Mouse (Mus musculus): Measurements from ENCODE around the gene Dcpp1. TPM values are rescaled to one million over a fixed set of nuclear protein-coding genes. Genes with fewer than 3 reads are reported as not detected.
"Not testable (repeated sequence)": the region's sequence is repeated elsewhere in the genome, so short reads cannot be mapped to it uniquely, and the experiment has no call there.

Gene Dcpp1
- polyA plus RNA-seq (2014; fragmentation: Nextera tagmentation; extraction: Ambion mirVana): not detected in 2 replicates

DNA sequence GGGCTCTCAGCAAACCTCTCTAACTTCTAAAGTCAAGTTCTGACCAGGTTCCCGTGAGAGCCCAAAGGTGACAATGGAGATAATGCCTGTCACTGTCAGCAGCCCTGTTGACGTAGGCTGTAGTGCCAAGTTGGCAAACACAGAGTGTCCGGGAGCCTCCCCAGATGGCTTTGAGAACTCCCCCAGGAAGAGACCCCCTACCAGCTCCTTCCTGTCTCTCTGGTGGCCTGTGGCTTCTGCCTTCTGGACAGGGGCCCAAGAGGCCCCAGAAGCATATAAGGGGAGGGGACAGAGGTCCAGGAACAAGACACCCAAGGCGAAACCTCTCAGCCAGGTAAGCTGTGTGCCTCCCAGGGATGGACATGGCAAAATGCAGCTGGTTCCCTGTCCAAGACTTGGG lies at the start of gene Dcpp1, which contains the start of gene Dcpp2:
Gene Dcpp1, plus strand, starts transcription at position 301 of the 400 bp plus-strand sequence.
Gene Dcpp2, plus strand, starts transcription at position 305 of the 400 bp plus-strand sequence.
- H3K4me1 ChIP-seq (ENCODE audit: control insufficient read depth, insufficient read depth, low read length); ATAC-seq; H3K4me3 ChIP-seq (ENCODE audit: low read depth, low read length); DNase-seq (ENCODE audit: low spot score); H3K27me3 ChIP-seq (replicated peaks; ENCODE audit: control insufficient read depth, insufficient read depth, low read length); H3K36me3 ChIP-seq (ENCODE audit: control insufficient read depth, insufficient read depth, low read length); H3K9ac ChIP-seq (ENCODE audit: low read length); H3K9me3 ChIP-seq (replicated peaks; ENCODE audit: control insufficient read depth, low read length); H3K4me2 ChIP-seq (ENCODE audit: low read length); H3K27ac ChIP-seq (ENCODE audit: low read depth, low read length): not testable (repeated sequence)
- 80% methylated on average over 4 of the region's 4 CpGs for WGBS

DNA sequence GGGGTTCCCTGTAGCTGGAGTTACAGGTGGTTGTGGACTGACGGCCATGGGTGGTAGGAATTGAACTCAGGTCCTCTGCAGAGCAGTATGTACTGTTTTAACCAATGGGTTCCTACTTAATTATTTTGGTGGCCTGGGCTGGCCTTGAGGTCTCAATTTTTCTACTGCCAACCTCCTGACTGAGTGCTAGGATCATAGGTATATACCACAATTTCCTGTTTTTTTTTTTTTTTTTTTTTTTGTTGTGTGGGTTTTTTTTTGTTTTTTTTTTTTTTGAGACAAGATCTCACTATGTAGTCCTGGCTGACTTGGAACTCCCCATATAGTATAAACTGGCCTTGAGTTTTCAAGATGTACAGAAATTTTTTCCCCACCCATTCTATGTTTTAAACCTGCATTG lies 49.5 kb upstream of the Dcpp1 start:
- Histone ChIP-seq H3K4me1 (ENCODE audit: control insufficient read depth, insufficient read depth, low read length) (peaks cover 14% of the 10 kb centered on the region), H3K4me3 (ENCODE audit: low read depth, low read length) (no peak overlapping the region), H3K36me3 (ENCODE audit: control insufficient read depth, insufficient read depth, low read length) (peaks cover 14% of the 10 kb centered on the region), H3K9me3 (replicated peaks; ENCODE audit: control insufficient read depth, low read length) (no peaks in the 10 kb centered on the region), H3K27ac (ENCODE audit: low read depth, low read length) (no peak overlapping the region), H3K27me3 (replicated peaks; ENCODE audit: control insufficient read depth, insufficient read depth, low read length) (0 out of 2 replicates have a peak, but pooled peaks cover 8% of the 10 kb centered on the region), H3K4me2 (ENCODE audit: low read length) (no peak overlapping the region), H3K9ac (ENCODE audit: low read length) (no peak overlapping the region)
- WGBS: 97% methylated on average over 1 of the region's 1 CpGs
- DNase-seq (ENCODE audit: low spot score) (no peak), ATAC-seq (no peak)

DNA sequence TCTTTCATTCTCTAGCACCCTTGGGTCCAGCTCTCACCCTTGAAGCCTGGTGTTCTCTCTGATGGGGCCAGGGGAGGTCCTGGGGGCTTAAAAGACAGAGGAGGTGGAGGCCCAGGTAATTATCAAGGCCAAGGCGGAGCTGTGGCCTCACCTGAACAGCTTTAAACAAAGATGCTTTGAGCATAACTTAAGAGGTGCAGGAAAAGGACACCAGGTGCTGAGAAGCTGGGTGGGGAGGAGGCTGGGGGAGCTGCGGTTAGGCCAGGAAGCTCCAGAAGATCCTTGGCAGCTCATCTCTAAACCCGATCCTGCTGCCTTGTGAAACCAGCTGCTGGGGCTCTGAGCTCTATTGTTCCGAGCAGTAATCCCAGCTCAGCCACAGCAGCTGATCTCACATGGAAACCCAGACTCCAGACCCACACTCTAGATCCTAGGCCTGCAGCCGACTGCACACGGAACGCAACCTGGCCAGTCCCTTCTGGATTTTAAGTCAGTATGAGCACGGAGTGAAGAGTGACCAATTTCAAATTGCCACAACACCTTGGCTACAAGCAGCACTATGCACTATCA lies 44.6 kb upstream of the Dcpp1 start, which contains the start of gene Prss33:
Gene Prss33, minus strand, starts transcription at position 51 of the 570 bp plus-strand sequence.
- Histone ChIP-seq H3K27ac (ENCODE audit: low read depth, low read length) (no peak within 1 kb of the TSS), H3K4me2 (ENCODE audit: low read length) (no peak within 1 kb of the TSS), H3K27me3 (replicated peaks; ENCODE audit: control insufficient read depth, insufficient read depth, low read length) (0 out of 2 replicates have a peak, but pooled peaks cover 8% of the 10 kb centered on the region), H3K4me3 (ENCODE audit: low read depth, low read length) (no peak within 1 kb of the TSS), H3K4me1 (ENCODE audit: control insufficient read depth, insufficient read depth, low read length) (no peaks in the 10 kb centered on the region), H3K9me3 (replicated peaks; ENCODE audit: control insufficient read depth, low read length) (no peaks in the 10 kb centered on the region), H3K9ac (ENCODE audit: low read length) (no peak within 1 kb of the TSS), H3K36me3 (ENCODE audit: control insufficient read depth, insufficient read depth, low read length) (no peaks in the 10 kb centered on the region)
- 58% methylated on average over 8 of the region's 8 CpGs for WGBS
- DNase-seq (ENCODE audit: low spot score) (no peak), ATAC-seq (no peak)

DNA sequence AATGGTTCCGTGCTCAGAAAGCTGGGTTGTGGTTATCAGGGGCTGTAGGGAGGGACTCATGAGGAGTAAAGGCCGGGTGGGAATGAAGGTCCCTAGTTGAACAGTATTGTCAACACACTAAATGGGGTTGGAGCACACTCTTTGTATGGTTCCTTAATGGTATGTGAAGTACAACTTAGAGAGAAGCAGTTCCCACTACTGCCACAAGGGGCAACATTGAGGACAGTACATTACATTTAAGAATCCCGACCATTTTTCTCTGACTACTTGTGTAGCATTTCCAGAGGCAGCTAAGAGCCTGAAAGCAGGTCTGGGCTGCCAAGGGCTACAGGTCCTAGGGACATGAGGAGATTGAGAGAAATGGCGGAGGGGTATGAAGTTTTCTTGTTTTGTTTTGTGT lies 39.5 kb upstream of the Dcpp1 start:
- H3K4me3 ChIP-seq (ENCODE audit: low read depth, low read length): no peak overlapping the region
- H3K9me3 ChIP-seq (replicated peaks; ENCODE audit: control insufficient read depth, low read length): no peaks in the 10 kb centered on the region
- no peak overlapping the region for H3K9ac ChIP-seq (ENCODE audit: low read length)
- WGBS: 28% methylated on average over 4 of the region's 4 CpGs
- no peak overlapping the region for H3K4me2 ChIP-seq (ENCODE audit: low read length)
- no peaks in the 10 kb centered on the region for H3K4me1 ChIP-seq (ENCODE audit: control insufficient read depth, insufficient read depth, low read length)
- ATAC-seq (no peak), DNase-seq (ENCODE audit: low spot score) (peak; percentile 86)
- H3K36me3 ChIP-seq (ENCODE audit: control insufficient read depth, insufficient read depth, low read length): no peaks in the 10 kb centered on the region
- H3K27me3 ChIP-seq (replicated peaks; ENCODE audit: control insufficient read depth, insufficient read depth, low read length): no peaks in the 10 kb centered on the region
- no peak overlapping the region for H3K27ac ChIP-seq (ENCODE audit: low read depth, low read length)

DNA sequence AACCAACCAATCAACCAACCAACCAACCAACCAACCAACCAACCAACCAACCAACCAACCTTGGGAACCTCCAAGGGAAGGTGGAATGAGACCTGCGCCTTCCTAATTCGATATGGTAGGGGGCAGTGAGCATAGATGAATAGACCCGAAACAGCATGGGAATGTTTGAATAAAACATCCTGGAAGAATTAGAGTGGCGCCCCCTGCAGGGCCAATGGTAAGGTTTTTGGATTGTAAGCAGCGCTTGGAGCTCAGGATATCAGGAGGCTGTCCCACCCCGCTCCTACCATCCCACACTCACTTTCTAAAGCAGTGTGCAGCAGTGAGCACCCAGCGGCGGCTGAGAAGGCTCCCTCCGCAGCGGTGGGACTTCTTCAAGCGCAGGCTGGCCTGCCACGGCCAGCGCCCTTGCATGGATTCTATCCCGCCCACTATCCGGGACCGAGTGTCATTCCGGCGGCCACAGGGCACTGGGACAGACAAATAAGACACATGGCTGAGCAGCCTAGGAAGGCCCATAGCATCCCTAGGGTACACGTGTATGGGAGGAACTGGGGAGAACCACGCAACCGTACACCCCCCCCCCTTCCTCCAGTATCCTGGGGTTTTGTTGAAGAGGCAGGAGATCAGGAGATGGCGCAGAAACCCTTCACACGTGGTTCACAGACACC lies 37.4 kb upstream of the Dcpp1 start:
- Histone ChIP-seq H3K4me1 (ENCODE audit: control insufficient read depth, insufficient read depth, low read length) (no peaks in the 10 kb centered on the region), H3K4me3 (ENCODE audit: low read depth, low read length) (no peak overlapping the region), H3K27me3 (replicated peaks; ENCODE audit: control insufficient read depth, insufficient read depth, low read length) (no peaks in the 10 kb centered on the region), H3K4me2 (ENCODE audit: low read length) (peak overlapping the region; percentile 8; the same call in 1 of the 2 replicates), H3K27ac (ENCODE audit: low read depth, low read length) (no peak overlapping the region), H3K9ac (ENCODE audit: low read length) (no peak overlapping the region), H3K9me3 (replicated peaks; ENCODE audit: control insufficient read depth, low read length) (no peaks in the 10 kb centered on the region), H3K36me3 (ENCODE audit: control insufficient read depth, insufficient read depth, low read length) (no peaks in the 10 kb centered on the region)
- WGBS: 46% methylated on average over 23 of the region's 23 CpGs
- DNase-seq (ENCODE audit: low spot score) (no peak), ATAC-seq (no peak)

DNA sequence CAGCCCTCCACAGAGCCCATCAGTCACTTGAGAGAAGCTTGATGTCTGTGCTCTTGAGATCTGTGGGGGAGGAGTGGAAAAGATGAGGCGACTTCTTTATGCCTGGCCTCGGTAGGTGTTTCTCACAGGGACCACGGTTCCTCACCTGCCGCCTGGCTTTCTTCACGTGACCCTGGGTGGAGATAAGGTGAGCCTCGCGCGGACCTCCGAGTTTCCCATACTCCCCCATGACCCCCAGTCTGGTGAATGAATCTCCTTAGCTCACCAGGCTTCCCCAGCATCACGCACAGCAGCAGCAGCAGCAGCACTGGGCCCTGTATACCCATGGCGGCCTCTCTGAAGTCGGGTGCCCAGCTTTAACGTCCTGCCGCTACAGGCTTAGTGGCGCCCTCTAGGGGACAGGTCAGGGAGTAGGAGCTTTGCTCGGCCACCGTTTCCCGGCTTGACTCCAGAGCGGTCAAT lies 36.8 kb upstream of the Dcpp1 start, which contains the start of the genes Prss32 and Prss41:
Gene Prss32, plus strand, starts transcription at position 44 of the 462 bp plus-strand sequence.
Gene Prss41, minus strand, starts transcription at position 361 of the 462 bp plus-strand sequence.
- ATAC-seq (no peak), DNase-seq (ENCODE audit: low spot score) (peak; percentile 46)
- Histone ChIP-seq H3K27ac (ENCODE audit: low read depth, low read length) (no peak within 1 kb of the TSS), H3K36me3 (ENCODE audit: control insufficient read depth, insufficient read depth, low read length) (no peaks in the 10 kb centered on the region), H3K27me3 (replicated peaks; ENCODE audit: control insufficient read depth, insufficient read depth, low read length) (no peaks in the 10 kb centered on the region), H3K9ac (ENCODE audit: low read length) (no peak within 1 kb of the TSS), H3K4me3 (ENCODE audit: low read depth, low read length) (no peak within 1 kb of the TSS), H3K9me3 (replicated peaks; ENCODE audit: control insufficient read depth, low read length) (no peaks in the 10 kb centered on the region), H3K4me1 (ENCODE audit: control insufficient read depth, insufficient read depth, low read length) (no peaks in the 10 kb centered on the region), H3K4me2 (ENCODE audit: low read length) (peak within 1 kb of the TSS; percentile 8; the same call in 1 of the 2 replicates)
- 17% methylated on average over 19 of the region's 19 CpGs for WGBS

DNA sequence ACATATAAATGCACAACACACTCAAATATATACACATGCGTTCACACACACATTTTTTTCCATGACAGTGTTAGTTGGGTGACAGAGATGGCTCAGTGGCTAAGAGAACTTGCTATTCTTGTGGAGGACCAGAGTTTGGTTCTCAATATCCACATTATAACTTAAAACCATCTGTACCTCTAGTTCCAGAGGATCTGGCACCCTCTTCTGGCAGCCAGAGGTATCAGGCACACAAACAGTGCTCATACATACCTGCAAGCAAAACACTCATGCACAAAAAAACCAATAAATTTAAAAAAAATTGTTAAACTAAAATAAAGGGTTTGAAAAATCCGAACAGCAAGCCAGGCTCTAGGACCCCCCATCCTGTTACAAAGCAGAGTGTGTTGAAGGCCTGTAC lies 30.6 kb upstream of the Dcpp1 start:
- Histone ChIP-seq H3K4me1 (ENCODE audit: control insufficient read depth, insufficient read depth, low read length) (no peaks in the 10 kb centered on the region), H3K4me3 (ENCODE audit: low read depth, low read length) (no peak overlapping the region), H3K27ac (ENCODE audit: low read depth, low read length) (no peak overlapping the region), H3K27me3 (replicated peaks; ENCODE audit: control insufficient read depth, insufficient read depth, low read length) (no peaks in the 10 kb centered on the region), H3K9ac (ENCODE audit: low read length) (no peak overlapping the region), H3K9me3 (replicated peaks; ENCODE audit: control insufficient read depth, low read length) (no peaks in the 10 kb centered on the region), H3K36me3 (ENCODE audit: control insufficient read depth, insufficient read depth, low read length) (no peaks in the 10 kb centered on the region), H3K4me2 (ENCODE audit: low read length) (no peak overlapping the region)
- WGBS: 58% methylated on average over 2 of the region's 2 CpGs
- DNase-seq (ENCODE audit: low spot score): no peak
- ATAC-seq: no peak

DNA sequence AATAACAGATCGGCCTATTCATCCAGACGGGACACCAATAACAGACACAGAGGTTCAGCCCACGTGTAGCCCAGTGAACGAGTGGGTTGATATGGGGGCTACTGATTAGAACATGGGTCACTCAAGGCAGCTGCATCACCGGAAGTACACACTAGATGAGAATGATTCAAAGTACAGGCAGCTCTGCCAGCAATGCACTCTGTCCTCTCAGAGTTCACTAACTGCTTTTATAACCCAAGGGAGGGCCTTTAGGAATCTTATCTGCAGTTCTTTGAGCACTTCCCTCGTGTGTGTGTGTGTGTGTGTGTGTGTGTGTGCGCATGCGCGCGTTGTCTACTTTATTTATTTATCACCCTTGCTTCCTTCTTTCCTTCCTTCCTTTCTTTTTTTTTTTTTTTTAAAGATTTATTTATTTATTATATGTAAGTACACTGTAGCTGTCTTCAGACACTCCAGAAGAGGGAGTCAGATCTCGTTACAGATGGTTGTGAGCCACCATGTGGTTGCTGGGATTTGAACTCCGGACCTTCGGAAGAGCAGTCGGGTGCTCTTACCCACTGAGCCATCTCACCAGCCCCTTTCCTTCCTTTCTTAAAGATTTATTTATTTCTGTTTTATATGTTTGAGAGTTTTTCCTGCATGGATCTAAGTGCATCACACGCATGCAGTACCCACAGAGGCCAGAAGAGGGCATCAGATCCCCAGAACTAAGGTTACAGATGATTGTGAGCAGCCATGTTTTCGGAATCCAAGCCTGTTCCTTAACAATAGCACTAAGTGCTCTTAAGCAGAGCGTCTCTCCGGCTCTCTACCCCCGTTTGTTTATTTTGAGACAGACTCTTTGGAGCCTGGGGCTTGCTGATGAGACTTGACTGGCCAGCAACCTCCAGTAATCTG lies 29.6 kb upstream of the Dcpp1 start:
- Histone ChIP-seq H3K36me3 (ENCODE audit: control insufficient read depth, insufficient read depth, low read length) (no peaks in the 10 kb centered on the region), H3K4me3 (ENCODE audit: low read depth, low read length) (no peak overlapping the region), H3K27me3 (replicated peaks; ENCODE audit: control insufficient read depth, insufficient read depth, low read length) (no peaks in the 10 kb centered on the region), H3K4me2 (ENCODE audit: low read length) (no peak overlapping the region), H3K27ac (ENCODE audit: low read depth, low read length) (no peak overlapping the region), H3K9ac (ENCODE audit: low read length) (no peak overlapping the region), H3K9me3 (replicated peaks; ENCODE audit: control insufficient read depth, low read length) (no peaks in the 10 kb centered on the region), H3K4me1 (ENCODE audit: control insufficient read depth, insufficient read depth, low read length) (no peaks in the 10 kb centered on the region)
- WGBS: 60% methylated on average over 18 of the region's 19 CpGs
- ATAC-seq: peak; percentile 62
- DNase-seq (ENCODE audit: low spot score): peak; percentile 80
